Mouse (Mus musculus) right cerebral cortex, postnatal 10 days (tissue): ENCODE measurements around the gene Gm21983.

Source experiments
- DNase-seq, 2 experiments: peaks; one replicate each; pipeline ENCODE4 v3.0.0; 2021; ENCODE audit warnings: low spot score in 2 of 2

The Gm21983 gene

DNA sequence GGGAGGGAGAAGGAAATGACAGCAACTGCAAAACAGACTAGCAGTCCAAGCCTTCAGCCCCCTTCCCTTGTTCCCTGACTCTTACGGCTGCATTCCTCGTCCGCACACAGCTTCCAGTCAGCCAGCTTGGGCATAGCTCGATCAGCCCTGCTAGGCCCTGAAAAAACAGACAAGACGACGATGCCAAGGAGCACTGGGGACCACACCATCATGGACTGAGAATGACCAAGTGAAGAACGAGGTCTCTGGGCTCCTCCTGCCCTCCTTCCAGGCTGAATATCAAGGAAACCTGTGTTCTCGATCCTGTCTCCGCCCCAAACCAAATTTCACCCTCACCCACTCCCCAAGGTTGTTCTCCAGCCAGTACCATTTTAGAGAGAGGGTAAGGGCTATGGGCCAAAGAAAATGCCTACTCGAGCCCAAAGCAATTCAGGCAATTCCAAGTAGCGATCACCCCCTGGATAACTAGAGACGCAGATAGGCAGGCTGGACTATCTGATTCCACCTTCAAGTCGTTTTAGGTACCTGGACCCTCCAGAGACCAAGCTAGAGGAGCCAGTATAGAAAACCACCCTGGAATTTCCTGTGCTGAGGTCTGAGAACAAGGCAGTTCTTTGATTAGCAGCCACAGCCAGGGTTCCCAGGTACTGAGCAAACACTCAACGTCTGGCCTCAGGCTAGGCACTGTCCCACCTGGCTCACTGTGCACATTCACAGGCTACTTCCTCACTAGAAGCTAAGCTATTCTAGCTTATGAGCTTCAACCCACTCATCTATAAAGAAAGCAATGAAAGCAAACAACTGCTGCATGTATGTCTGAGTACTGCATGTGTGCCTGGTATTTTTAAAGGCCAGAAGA lies at the start of gene Gm21983, which contains the start of gene Mia:
Gm21983 (minus strand) TSS at position 250 of the 859 bp plus-strand sequence.
Mia (minus strand) TSS at position 321 of the 859 bp plus-strand sequence.
- no peak for DNase-seq

DNA sequence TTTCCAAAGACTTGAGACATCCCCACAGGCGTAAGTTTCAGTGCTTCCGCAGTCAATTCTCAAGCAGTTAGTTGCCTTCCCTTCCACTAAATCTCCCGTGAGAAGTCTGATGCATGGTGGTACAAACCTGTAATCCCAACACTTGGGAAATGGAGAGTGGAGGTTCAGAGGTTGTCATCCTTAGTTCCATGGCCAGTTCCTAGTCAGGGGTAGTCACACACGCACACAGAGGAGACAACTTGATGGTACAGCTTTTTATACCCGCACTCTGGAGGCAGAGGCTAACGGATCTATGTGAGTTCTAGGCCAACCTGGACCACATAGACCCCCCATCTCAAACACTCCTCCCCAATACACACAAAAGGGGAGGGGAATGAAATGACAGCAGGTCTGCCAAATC lies 48.0 kb upstream of the Gm21983 start:
- no peak for DNase-seq

DNA sequence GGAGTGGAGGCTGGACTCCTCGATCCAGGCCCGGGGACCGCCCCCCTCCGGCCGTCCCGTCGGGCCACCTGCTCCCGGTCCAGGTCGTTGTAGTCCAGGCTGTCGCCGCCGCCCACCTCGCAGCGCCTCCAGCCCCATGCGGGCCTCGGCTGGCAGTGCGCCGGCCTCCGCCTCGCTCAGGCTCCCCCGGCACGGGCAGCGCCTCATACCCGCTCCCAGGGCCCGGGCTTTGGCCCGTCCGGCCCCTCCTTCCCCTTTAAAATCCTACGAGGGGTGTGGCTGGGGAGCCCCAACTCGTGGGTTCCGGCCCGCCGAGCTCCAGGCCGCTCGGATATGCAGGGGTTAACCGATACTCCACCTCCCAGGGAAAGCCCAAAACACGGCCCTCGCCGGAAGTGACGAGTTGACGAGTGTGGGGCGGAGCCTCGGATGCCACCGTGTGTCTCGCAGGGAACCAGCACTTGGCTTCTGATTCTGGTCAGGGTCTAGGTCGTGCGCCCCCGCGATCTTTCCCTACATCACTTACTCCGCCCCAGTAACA lies 47.5 kb upstream of the Gm21983 start, which contains the start of gene Itpkc:
Itpkc (minus strand) TSS at position 381 of the 541 bp plus-strand sequence.
- peak; percentile 95 to 96 for DNase-seq

DNA sequence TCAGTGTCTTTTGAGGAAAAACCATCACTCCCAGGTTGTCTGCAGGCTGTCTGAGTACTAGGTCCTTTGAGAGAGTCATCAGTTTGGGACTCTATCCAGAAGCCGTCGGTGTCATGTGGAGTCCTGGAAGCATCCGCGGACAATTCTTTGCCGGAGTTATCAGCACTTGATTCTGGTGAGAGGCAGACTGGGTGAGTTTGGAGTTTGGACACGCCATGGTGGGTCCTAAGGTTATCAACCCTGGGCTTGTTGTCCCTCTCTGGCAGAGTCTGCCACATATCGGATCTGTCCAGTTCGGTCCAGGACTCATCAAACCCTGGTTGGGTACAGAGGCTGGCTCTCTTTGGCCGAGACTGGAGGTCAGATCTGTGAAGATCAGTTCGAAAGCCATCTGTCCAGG lies 46.8 kb upstream of the Gm21983 start:
- peak in 1 of 2 experiments; percentile 59 for DNase-seq

DNA sequence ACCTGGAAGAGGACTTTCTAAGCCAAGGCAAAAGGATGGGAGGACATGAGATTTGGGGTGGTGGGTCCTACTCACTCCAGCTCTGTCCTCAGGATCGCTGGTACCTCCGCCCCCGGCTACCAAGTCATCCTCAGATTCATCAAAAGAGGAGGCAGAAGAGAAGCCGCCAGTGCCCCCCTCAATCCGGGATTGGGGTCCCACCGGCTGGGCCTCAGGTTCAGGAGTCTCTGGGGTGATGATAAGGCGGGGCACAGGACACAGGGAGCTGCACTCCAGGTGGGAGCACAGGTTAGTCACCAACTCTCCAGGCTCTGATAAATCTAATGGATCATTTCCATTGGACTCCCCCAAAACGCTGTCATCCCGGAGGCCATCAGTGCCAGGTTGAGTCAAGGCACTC lies 46.4 kb upstream of the Gm21983 start:
- DNase-seq = no peak

DNA sequence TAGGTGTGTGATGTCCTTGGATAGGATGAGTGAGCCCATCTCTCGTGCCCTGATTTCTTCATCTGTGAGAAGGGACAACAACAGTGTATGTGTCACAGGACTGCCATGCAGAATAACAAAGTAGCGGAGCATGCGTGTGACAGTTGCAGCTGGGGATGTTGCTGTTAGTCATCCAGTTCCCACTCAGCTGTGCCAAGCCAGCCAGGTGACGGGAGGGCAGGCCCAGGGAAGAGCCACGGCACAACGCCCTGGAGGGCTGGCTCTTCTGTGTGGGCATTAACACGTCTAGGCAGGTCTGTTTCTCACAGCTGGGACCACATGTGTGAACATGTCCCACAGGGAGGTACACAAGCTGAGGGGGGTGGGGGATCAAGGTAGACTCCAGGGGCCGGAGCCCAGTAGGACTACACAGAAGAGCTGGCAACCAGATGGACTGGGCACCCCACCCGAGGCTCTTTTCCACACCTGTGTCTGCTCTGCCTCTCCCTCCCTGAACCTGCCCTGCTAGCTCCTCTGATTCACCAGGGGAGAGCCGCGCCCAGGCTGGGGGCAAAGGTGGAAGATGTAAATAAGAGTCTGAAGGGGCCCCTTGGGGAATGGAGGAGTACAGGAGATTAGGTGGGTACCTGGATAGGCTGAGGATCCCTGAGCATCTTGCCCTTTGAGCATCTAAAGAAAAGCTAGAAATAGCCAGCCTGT lies 44.1 kb upstream of the Gm21983 start:
- peak; percentile 53 to 64 for DNase-seq

DNA sequence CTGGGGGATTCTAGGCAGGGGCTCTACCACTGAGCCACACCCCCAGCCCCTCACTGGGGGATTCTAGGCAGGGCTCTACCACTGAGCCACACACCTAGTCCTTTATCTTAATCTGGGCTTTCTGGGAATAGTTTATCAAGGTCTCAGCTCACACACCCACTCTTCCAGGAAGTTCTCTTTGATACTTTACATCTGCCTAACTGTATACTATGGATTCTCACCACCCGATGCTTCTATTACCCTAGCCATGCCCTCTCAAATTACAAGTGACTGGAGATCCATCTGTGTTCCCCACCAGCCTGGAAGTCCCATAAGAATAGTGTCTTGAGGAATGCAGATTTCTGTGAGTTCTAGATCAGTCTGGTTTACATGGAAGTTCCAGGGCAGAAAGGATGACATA lies 41.7 kb upstream of the Gm21983 start:
- DNase-seq = no peak

DNA sequence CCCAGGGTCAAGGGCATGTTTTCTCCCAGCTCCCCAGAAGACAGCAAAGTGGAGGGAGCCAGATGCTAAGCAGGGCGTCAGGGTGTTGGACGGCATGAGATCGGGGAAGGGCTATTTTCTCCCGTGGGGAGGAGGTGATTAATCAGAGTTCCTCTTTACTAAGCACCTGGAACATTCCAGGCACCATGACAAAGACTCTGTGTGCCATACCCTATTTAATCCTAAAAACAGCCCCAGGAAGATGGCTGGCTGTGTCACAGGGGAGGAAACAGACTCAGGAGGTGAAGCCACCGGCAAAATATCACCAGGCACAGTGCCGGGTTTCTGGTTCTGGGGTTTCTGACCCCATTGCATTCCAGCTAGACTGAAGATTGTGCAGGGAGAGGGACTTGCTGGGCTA lies 41.1 kb upstream of the Gm21983 start:
- no peak for DNase-seq

DNA sequence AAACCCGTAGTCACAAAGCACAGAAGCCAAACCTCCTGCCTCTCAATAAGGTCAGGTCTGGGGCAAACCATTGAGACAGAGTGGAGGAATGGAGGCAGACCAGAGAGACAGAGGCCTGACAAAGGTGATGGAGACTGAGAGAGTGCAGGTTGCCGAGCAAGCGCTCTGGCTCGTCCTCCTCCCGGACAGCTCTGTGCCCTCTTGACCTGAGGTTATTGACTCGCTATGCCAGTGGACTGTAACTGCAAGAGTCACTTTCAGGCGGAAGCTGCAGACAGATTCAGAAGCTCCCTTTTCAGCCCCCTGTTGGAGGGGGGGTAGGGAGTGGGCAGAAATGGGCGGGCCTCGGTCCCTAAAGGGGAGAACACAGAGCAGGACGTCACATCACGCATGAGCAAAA lies 39.1 kb upstream of the Gm21983 start:
- no peak for DNase-seq

DNA sequence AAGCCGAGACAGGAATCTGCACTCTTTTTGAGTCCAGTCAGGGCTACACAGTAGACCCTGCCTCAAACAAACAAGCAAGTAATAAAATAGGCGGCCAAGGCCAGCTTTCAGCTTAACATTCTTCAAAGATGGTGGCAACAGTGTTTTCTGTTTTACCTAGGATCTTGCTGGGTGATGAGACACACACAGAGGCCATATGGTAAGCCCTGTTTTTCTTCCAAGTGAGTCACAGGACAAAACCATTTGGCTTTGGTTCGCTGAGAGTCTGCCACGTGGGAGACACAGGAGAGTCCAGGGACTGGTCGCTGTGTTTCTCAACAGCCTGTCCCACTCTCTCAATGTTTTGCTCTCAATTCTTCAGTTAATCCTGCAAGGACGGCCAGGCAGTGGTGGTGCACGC lies 37.7 kb upstream of the Gm21983 start:
- no peak for DNase-seq

DNA sequence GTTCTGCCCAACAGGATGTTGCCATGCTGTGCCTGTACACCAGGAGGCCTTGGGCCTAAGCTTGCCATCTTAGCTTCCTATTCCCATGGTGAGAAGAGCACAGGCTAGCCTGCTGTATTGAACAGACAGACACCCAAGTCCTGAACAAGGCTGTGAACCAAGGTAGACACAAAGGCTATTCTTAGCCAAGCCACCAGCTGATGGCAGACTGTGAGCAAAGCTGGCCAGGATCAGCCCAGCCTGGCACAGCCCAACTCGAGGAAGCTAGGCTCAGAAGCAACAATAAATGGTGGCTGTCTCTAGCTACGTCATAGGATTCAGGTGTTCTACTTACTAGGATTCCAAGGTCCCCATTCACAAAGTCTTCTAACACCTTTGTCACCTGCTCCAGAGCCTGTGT lies 31.7 kb upstream of the Gm21983 start:
- no peak for DNase-seq

DNA sequence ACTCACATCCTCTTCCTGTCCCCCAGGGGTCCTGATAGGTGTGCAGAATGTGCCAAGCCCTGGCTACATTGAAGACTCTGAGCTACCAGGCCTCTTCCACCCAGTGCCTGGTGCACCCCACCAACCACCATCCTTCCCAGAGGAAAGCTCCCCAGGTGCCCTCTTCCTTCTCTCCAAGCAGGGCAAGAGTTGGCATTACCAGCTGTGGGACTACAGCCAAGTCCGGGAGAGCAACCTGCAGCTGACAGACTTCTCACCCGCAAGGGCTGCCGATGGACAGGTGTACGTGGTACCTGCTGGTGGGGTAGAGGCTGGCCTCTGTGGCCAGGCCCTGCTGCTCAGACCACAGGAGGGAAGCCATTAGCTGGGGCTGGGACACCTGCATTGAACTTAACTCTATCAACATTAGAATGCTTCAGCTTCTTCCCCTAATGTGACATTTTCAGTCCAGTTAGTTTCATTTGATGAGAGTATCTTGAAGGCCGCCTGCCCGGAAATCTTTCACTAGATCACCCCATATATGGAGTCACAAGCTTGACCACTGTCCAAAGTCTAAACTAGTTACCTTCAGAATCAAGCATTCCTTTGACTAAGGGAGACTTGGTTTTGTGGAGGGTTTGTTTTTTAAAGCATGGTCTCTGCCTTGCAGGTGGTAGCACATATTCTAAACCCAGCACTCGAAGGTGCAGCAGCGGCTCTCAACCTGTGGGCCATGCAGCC lies 23.0 kb upstream of the Gm21983 start:
- no peak for DNase-seq

DNA sequence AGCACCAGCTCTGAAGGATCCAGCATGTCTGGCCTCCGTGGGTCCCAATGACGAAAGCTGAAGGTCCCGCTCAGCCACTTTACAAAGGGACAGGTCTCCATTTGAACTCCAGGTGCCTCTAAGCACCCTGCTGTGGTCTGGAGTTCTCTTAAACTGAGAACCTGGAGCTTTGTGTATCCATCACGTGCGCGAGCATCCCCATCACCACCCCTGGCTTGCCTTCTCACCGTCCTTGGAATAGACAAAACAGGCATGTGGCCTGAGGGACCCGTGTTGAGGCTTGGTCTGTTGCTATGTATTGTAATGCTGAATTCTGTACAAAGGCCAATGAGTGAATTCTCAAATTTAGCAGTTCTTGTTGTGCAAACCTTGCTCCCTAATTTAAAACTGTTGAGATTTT lies 17.9 kb upstream of the Gm21983 start:
- no peak for DNase-seq

DNA sequence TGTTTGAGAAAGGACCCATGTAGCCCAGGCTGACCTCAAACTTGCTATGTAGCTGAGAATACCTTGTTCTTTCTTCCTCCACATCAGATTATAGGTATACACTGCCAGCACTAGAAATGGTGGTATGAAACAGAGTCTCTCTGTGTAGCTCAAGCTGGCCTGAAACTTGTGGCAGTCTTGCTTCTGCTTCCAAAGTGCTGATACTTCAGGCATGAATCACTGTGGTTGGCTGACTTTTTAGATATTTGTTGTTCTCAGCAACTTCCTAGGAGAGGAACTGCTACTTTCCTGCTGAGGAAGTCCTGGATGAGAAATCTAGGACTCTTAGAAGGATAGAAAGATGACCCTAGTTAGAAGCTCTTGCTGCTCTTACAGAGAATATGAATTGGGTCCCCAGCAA lies 17.5 kb upstream of the Gm21983 start:
- DNase-seq = no peak

DNA sequence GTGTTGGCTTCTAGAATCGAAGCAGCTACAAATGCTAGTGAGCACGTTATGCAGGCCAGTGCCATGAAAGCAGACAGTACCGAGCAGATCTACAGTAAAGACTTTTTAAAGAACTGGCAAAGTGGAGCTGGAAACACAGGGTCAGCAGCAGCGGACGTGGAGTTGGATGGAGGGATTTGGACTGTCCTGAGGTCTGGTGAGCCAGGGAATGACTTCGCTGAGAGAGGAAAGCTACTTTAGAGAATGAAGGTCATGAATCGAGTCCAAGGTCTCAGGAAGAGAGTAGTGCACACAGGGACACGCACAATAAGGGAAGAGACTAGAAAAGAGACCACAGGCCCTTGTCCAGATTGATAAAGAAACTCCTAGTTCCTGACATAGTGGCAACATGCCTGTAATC lies 16.7 kb upstream of the Gm21983 start:
- no peak for DNase-seq

DNA sequence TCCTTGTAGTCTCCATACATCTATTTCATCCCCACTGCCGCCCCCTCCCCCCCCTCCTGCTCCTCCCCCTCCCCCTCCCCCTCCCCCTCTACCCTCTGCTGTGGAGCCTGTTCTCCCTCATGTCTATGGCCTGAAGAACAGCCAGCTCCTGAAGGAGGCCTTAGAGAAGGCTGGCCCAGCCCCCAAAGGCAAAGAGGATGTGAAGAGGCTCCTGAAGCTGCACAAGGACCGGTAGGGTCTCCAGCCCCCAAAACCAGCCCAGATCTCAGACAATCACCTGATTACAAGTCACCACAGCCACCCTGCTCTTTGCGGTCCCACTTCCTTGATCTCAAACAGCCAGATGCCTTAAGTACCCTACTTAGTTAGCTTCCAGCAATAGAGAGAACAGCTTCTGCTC lies 16.2 kb upstream of the Gm21983 start:
- no peak for DNase-seq

DNA sequence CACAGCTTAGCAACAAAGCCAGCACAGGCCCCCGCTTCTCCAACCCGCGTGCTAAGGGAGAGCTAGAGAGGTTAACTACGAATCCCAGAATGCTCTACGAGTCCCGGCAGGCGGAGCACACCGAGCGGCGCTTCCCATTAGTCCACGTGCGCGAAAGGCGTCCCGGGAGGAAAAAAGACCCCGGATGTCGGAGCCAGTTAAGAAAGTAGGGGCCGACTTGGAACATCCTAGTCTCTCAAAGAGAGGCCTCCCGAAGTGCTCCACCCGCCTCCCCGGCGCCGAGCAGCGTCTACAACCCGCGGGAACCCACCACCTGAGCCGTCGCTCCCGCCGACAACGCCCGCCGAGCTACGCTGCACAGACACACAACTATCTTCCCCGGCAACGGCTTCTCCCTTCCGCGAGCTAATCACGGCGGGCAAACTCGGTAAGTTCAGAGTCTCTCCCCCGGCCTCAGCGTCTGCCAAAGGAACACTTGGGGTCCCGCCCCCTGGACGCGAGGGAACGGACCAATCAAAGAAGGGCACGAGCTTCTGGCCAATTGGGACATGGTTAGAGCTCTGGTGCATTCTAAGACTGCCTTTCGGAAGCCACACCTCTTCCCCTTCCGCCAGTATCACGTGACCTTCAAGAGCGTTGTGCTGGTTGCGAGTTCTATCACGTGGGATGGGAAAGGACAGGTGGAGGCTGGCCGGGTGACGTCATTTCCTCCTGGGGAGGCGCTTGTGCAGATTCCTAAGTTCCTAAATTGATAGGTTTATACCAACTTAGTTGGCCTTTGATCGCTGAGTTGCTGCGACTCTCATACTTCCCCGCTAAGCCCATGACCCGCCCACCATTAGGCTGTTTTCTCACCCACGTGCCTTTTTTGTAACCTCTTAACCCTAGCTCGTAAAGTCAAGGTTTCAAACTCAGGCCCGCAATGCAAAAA lies 15.1 kb upstream of the Gm21983 start, which contains the start of the genes BC024978 and Snrpa:
BC024978 (plus strand) TSS at position 101 of the 931 bp plus-strand sequence.
Snrpa (minus strand) TSS at position 591 of the 931 bp plus-strand sequence.
- peak; percentile 98 to 100 for DNase-seq

DNA sequence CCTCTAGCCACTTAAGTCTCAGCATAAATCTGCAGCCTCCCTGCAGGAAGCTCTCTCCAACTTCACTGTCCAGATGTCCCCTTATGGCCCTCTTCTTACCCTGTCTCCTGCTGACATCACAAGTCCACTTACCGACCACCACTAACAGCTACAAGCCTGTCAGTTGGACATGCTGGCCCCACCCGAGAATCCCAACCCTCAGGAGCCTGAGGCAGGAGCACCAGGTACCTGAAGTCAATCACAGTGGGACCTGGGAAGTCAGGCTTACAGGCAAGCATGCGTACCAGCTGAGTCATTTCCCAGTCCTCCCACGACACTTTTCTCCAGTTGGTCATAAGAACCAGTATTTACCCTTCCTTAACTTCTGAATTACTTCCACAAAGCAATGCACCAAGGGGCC lies 12.8 kb upstream of the Gm21983 start:
- DNase-seq = no peak

DNA sequence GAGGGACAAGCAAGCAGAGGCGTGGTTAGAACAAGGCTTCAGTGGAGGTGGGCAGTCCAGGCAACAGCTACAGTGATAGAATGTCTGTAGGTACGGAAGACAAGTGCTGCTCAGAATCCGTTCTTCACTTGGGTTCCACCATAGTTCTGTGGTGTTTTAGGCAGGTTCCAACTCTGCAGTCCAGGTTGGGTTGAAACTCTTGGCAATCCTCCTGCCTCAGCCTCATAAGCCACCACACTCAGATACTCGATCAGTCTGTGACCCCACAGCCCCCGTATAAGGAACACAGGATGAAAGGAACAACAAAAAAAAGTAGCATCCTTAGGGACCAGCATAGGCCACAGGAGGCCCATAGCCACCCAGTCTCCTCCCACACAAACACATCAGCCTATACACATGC lies 11.5 kb upstream of the Gm21983 start:
- DNase-seq = no peak

DNA sequence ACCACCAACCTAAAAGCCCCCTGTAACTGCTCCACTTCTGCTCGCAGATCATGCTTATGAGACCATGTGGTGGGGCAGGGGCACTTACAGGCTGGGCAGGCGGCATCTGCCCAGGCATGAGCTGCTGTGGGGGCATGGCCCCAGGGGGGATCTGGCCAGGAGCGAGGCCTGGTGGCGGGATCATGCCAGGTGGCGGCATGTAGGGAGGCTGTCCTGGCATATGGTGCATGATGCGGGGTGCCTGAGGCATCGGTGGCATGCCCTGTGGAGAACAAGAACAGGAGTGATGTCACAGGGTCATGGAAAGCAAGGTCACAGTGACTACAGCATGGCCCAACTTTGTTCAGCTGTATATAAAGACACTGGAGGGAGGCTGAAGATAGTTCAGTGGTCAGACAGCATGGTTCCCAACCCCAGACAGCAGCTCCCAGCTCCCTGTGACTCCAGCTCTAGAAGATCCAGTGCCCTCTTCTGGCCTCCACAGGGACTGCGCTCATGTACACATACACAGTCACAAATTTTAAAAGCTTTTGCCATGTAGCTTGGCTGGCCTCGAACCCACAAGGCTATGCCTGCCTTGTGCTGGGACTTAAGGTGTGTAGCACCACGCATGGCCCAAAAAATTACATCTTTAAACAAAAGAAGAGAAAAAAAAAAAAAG lies 8.5 kb upstream of the Gm21983 start:
- DNase-seq = no peak
